Comparison of ENCODE assay signal across 31 mouse cellular contexts in genomic region chr12:67212801-67213200, GRCm38 (mm10). TPM values are rescaled to one million over a fixed set of nuclear protein-coding genes. Genes with fewer than 3 reads are reported as not detected.
"Had no signal": no experiment of that assay in that cellular context is flagged by ENCODE, and none has a peak within 500 bp of the region (broad histone marks: within the 10 kb centered on the region; RNA-seq: fewer than 3 reads in every experiment).

No protein-coding gene starts in this region.

- H3K4me1 ChIP-seq: heart, embryonic 13.5 days; heart, embryonic 15.5 days; hindbrain, embryonic 13.5 days; hindbrain, embryonic 15.5 days; kidney, embryonic 15.5 days; limb, embryonic 13.5 days; limb, embryonic 15.5 days; liver, embryonic 12.5 days had no signal

- ATAC-seq: hindbrain, postnatal 0 days; intestine, embryonic 16.5 days; liver, embryonic 12.5 days had no signal

- H3K27ac ChIP-seq: heart, adult 2 months; heart, embryonic 13.5 days; heart, embryonic 15.5 days; hindbrain, embryonic 13.5 days; hindbrain, embryonic 15.5 days; hindbrain, postnatal 0 days; kidney, embryonic 15.5 days; kidney, postnatal 0 days; left cerebral cortex, adult 2 months; limb, embryonic 13.5 days; limb, embryonic 15.5 days; liver, embryonic 12.5 days; liver, embryonic 14.5 days had no signal

- DNase-seq: gastrocnemius, postnatal 14 days; gastrocnemius, postnatal 36 days; heart, adult 11 months; heart, adult 2 months; heart, postnatal 14 days; heart, postnatal 36 days; kidney, adult 11 months; kidney, adult 2 months; kidney, adult 9 months; kidney, postnatal 14 days; kidney, postnatal 36 days; layer of hippocampus, postnatal 36 days; left cerebral cortex, postnatal 4 days had no signal

- H3K27me3 ChIP-seq: heart, embryonic 13.5 days; heart, embryonic 15.5 days; hindbrain, embryonic 13.5 days; hindbrain, embryonic 15.5 days; kidney, embryonic 15.5 days; limb, embryonic 13.5 days; limb, embryonic 15.5 days; liver, embryonic 12.5 days had no signal

- H3K9me3 ChIP-seq: heart, embryonic 13.5 days; heart, embryonic 15.5 days; hindbrain, embryonic 13.5 days; hindbrain, embryonic 15.5 days; kidney, embryonic 15.5 days; limb, embryonic 13.5 days; limb, embryonic 15.5 days; liver, embryonic 12.5 days had no signal

- H3K4me3 ChIP-seq: heart, adult 2 months; heart, embryonic 13.5 days; heart, embryonic 15.5 days; hindbrain, embryonic 13.5 days; hindbrain, embryonic 15.5 days; kidney, embryonic 15.5 days; left cerebral cortex, adult 2 months; limb, embryonic 13.5 days; limb, embryonic 15.5 days; liver, embryonic 12.5 days had no signal

- H3K9ac ChIP-seq: heart, embryonic 13.5 days; heart, embryonic 15.5 days; hindbrain, embryonic 13.5 days; hindbrain, embryonic 15.5 days; kidney, embryonic 15.5 days; limb, embryonic 13.5 days; limb, embryonic 15.5 days; liver, embryonic 12.5 days; liver, embryonic 14.5 days had no signal

- H3K4me2 ChIP-seq: heart, embryonic 11.5 days; heart, embryonic 13.5 days; heart, embryonic 15.5 days; hindbrain, embryonic 13.5 days; hindbrain, embryonic 15.5 days; kidney, embryonic 15.5 days; limb, embryonic 13.5 days; limb, embryonic 15.5 days; liver, embryonic 12.5 days had no signal

- H3K36me3 ChIP-seq: heart, embryonic 13.5 days; heart, embryonic 15.5 days; hindbrain, embryonic 13.5 days; hindbrain, embryonic 15.5 days; kidney, embryonic 15.5 days; limb, embryonic 13.5 days; limb, embryonic 15.5 days; liver, embryonic 12.5 days had no signal

RNA-seq across cellular contexts. Expression of gene Mdga2, which starts 9.5 kb away (rescaled TPM):
- total RNA-seq: gastrocnemius, adult 18-20 months; gastrocnemius, postnatal 36 days; hematopoietic stem cell, adult 5-6 weeks; liver, adult 2 months had no signal
- polyA plus RNA-seq: liver, adult 2 months; liver, embryonic 16.5 days had no signal
